Mouse (Mus musculus) small intestine, adult 2 months (tissue): ENCODE results near the gene Rhbdd1. TPM values are rescaled to one million over a fixed set of nuclear protein-coding genes. Genes with fewer than 3 reads are reported as not detected.

ENCODE experiments used
- H3K27ac ChIP-seq: fragments of 200-500 bp; 2 replicates; pipeline ENCODE4 v1.5.1; 2012; ENCODE audit warnings: low read depth, low read length, control low read depth, inconsistent platforms; ENCODE audit not compliant: insufficient read depth
- H3K27me3 ChIP-seq: fragments of 200-500 bp; 2 replicates; pipeline ENCODE4 v1.6.1; 2012; ENCODE audit warnings: mild to moderate bottlenecking, moderate library complexity, low read length, inconsistent platforms; ENCODE audit not compliant: control insufficient read depth, insufficient read depth
- H3K36me3 ChIP-seq: fragments of 200-500 bp; 2 replicates; pipeline ENCODE4 v1.6.1; 2012; ENCODE audit warnings: mild to moderate bottlenecking, low read length, control low read depth, inconsistent platforms; ENCODE audit not compliant: control insufficient read depth, insufficient read depth
- H3K4me1 ChIP-seq: fragments of 200-500 bp; 2 replicates; pipeline ENCODE4 v1.6.1; 2012; ENCODE audit warnings: low read length, inconsistent platforms, mixed read lengths; ENCODE audit not compliant: control insufficient read depth, insufficient read depth, insufficient read length
- H3K4me3 ChIP-seq: fragments of 200-500 bp; 2 replicates; pipeline ENCODE4 v1.5.1; 2012; ENCODE audit warnings: low read depth, mild to moderate bottlenecking, control low read depth, inconsistent platforms, low read length, moderate library complexity
- CTCF ChIP-seq: fragments of 200-500 bp; IDR thresholded peaks from 2 replicates; pipeline ENCODE4 v1.5.1; 2012; ENCODE audit warnings: low read depth, mild to moderate bottlenecking, control low read depth, inconsistent platforms, low read length, moderate library complexity, mixed read lengths; ENCODE audit not compliant: insufficient replicate concordance, insufficient read length; ENCODE audit errors: extremely low read depth
- POLR2A ChIP-seq: fragments of 200-500 bp; IDR thresholded peaks from 2 replicates; pipeline ENCODE4 v1.6.1; 2012; ENCODE audit warnings: low read depth, mild to moderate bottlenecking, control low read depth, inconsistent platforms, low read length, moderate library complexity
- WGBS: fragments of 180-500 bp; shearing (Covaris S2); methylation state at CpG from one replicate; pipeline ENCODE4 v1.1.7; 2018; 5-methylcytosine and 5-hydroxymethylcytosine counted together
- polyA plus RNA-seq: library from polyadenylated mRNA; depleted of rRNA; stranded (reverse); fragments of >200 nt; gene quantifications from 2 replicates; pipeline ENCODE4 v1.2.3, GENCODE M21; 2012; rRNA removed

Rhbdd1 gene
- polyA plus RNA-seq, 1 experiment, result 4.9 TPM

- no peaks in the 10 kb centered on the region for H3K27me3 ChIP-seq
- no peaks in the 10 kb centered on the region for H3K4me1 ChIP-seq
- TF ChIP-seq POLR2A (no peak), CTCF (no peak)
- no peak overlapping the region for H3K27ac ChIP-seq
- no peak overlapping the region for H3K4me3 ChIP-seq
- WGBS, result 82% methylated on average over 12 of the region's 12 CpGs
- no peaks in the 10 kb centered on the region for H3K36me3 ChIP-seq
Observed at GRCm38 (mm10) chr1:82479696-82480487, 163.6 kb downstream of the Rhbdd1 start.

- TF ChIP-seq CTCF (no peak), POLR2A (no peak)
- Histone ChIP-seq H3K27me3 (no peaks in the 10 kb centered on the region), H3K27ac (no peak overlapping the region), H3K4me1 (no peaks in the 10 kb centered on the region), H3K4me3 (no peak overlapping the region), H3K36me3 (no peaks in the 10 kb centered on the region)
- 70% methylated on average over 7 of the region's 7 CpGs for WGBS
Observed at GRCm38 (mm10) chr1:82482371-82482770, 166.1 kb downstream of the Rhbdd1 start.

- no peak overlapping the region for H3K4me3 ChIP-seq
- H3K27ac ChIP-seq, result no peak overlapping the region
- H3K4me1 ChIP-seq, result no peaks in the 10 kb centered on the region
- no peaks in the 10 kb centered on the region for H3K36me3 ChIP-seq
- no peaks in the 10 kb centered on the region for H3K27me3 ChIP-seq
- 71% methylated on average over 4 of the region's 4 CpGs for WGBS
- TF ChIP-seq CTCF (no peak), POLR2A (no peak)
Observed at GRCm38 (mm10) chr1:82486371-82486770, 170.1 kb downstream of the Rhbdd1 start.

GRCm38 (mm10) chr1:82491954-82492353 lies 175.7 kb downstream of the Rhbdd1 start:
- 58% methylated on average over 2 of the region's 2 CpGs for whole genome bisulfite sequencing
- Histone ChIP-seq H3K36me3 (no peaks in the 10 kb centered on the region), H3K4me3 (no peak overlapping the region), H3K4me1 (no peaks in the 10 kb centered on the region), H3K27ac (no peak overlapping the region), H3K27me3 (no peaks in the 10 kb centered on the region)
- TF ChIP-seq CTCF, result no peak
- no peak for TF ChIP-seq POLR2A

Other genes with a start within 250 kb of the Rhbdd1 start
- not detected in 2 replicates for gene Gm9747, start 83.3 kb upstream of the Rhbdd1 start, polyA plus RNA-seq
- 0.95 and 1.1 TPM in 2 replicates for gene Irs1, start 25.0 kb upstream of the Rhbdd1 start, polyA plus RNA-seq